Mouse (Mus musculus) urinary bladder, adult 18-20 months (tissue): Measurements from ENCODE around the gene Recql.

Experiments
- DNase-seq, 2 experiments: peaks; one replicate each; pipeline ENCODE4 v3.0.0; 2022; ENCODE audit warnings: low spot score in 2 of 2, mixed read lengths in 2 of 2

Recql gene

DNA sequence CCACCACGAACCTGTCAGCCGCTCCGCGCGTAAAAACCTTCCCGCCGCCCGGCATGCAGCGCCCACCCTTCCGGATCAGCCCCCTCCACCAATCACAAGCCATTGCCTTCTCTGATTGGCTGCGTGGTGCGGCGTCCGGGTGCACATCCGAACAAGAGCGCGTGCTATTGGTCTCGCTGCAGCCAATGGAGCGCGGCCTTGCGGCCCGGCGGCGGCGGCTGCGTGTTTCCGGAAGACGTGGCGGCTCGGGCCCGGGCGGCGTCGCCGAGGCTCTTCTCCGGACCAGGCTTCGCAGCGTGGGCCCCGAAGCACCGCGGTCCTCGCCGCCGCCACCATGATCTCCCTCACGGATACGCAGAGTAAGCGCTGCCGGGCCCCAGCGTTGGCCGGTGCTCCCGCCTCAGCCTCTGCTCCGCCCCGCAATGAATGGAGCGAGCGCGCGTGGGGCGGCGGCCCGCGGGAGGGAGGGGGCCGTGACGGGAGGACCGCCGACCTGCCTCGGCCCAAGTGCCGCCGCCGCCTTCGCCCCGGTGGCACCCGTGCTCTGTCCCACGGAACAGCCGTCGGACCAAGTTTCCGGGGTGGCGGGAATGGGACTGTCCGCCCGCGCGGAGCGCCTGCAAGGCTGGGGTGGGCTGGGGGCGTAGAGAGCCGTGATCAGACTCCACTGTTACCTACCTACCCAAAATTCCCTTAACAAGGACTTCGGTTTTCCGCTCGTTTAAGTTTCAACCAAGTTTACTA is at the start of gene Recql, which contains the start of gene Golt1b:
Recql (minus strand) TSS at position 77 of the 744 bp plus-strand sequence.
Golt1b (plus strand) TSS at position 211 of the 744 bp plus-strand sequence.
- peak; percentile 92 to 98 for DNase-seq

DNA sequence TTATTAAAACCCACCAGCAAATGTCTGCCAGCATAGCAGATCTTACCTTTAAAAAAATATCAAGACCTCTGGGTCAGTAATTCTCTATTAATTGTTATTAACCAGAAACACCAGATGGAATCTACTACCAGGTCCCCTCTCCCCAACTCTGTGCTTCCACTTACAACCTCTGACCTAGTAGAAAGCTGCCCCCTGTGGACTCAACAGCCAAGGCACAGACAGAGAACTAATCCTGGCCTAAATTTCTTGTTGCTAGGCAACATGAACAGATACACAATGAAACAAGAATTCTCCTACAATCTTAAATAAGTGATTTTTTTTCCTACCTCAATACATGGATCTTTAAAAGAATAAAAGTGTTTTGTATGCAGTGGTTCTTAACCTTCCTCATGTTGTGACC is 42.2 kb upstream of the Recql start:
- DNase-seq: no peak

DNA sequence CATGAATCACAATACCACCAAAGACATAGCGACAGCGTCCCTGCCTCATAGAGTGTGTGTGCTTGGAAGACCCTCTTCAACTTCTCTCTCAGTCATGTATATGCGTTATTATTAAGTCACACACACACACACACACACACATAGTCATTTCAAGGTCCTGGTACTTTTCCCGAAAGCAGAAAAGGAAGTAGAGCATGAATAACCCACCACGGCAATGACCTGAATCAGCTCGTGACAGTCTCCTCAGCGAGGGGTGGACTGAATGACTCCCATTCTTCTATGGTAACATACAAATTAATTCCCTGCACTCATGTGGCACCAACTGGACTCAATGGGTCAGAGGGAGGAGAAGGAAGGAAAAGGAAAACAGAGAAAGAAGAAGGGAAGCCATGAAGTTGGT is 38.1 kb upstream of the Recql start:
- no peak for DNase-seq

DNA sequence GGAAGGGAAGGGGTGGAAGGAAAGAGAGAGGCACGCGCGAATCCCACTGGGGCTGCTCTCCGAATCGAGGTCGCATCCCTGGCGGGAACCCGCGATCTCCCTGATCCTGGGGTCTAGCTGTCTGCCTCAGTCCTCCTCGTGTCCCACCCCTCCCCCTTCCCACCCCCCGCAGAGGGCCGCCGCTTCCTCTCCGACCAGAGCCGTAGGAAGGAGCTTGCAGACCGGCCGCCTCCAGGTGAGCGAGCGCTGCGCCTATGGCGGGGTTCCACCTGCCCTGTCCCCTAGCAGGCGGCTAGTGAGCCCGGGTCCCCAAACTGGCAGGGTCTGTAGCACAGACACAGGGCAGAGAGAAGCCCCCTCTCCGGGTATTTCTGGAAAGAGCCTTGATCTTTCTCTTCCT is 27.7 kb upstream of the Recql start:
- DNase-seq: no peak

DNA sequence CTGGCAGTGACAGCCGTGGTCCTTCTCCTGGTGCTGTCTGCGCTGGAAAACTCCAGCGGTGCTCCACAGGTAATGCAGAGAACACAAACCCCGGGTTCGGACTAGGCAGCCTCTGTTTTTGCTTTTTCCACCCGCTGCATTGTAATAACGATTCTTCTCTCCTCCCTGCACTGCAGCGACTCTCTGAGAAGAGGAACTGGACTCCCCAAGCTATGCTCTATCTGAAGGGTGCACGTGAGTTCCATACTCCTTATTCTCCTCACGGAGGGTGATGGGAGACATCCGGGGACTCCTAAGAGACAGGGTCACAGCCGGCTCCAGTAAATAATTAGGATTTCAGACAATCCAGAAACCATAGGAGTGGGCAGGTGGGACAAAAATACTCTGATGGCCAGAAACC is 27.0 kb upstream of the Recql start:
- DNase-seq: no peak

DNA sequence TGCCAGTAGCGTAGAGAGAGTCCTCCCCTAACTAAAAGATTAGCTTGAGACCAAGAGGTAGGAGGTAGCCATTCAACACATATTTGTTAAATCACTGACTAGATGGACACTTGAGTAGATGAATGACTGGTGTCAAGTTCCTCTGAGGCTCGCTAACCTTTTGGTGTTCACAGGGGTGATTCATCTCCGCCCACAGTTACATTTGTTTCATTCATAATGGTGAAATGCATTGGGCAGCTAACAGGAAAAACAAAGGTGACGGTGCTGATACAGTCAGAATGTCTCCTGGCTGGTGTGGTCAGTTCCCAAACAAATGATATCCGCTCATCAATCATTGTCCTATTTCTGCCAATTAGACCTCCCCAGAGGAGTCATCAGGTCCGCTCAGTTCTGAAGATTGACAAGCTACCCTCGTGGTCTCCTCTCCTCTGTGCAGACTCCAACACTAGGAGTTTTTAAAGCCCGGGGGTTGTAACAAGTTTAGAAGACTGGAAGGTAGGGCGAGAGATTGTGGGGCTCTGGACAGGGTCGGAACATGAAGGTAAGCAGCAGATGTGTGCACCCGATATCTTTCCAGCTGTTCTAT is 26.1 kb upstream of the Recql start, which contains the start of gene Spx:
Spx (plus strand) TSS at position 536 of the 586 bp plus-strand sequence.
- DNase-seq: no peak

DNA sequence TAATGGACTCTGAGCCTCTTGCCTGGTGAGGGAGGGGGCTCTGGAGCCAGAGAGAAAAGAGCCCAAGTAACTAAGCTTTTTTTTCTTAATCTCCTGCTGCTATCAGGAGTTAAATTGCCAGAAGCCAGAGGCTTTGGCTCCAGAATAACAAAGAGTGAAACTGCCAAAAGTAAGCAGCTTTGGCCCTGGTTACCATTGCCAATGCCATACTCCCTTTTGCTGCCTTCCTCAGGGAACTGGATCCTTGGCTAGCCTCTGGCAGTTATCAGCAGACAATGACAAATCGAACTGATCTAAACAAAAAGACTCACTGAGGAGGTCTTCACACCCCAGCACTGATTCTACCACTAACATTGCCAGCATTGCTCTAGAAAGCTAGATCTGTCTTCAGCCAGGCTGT is 24.3 kb upstream of the Recql start:
- DNase-seq: no peak

DNA sequence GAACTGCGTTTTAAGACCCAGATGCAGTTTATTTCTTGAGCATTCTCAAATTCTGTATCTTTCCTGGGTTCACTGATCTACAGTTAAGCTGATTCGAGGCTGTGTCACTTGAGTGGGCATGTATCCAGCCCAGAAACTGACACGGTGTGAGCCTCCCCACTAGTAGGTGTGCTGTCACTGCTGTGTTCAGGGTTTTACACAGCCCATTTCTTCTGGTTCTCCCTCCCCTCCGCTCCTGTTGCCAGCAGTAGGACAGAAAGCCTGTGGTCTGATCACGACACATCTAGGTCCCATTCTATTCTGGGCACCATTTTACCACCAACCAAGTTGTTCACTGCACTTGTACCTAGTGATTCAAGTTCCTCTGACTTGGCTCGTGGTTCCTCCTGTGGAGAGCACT is 8.9 kb upstream of the Recql start:
- DNase-seq: no peak

DNA sequence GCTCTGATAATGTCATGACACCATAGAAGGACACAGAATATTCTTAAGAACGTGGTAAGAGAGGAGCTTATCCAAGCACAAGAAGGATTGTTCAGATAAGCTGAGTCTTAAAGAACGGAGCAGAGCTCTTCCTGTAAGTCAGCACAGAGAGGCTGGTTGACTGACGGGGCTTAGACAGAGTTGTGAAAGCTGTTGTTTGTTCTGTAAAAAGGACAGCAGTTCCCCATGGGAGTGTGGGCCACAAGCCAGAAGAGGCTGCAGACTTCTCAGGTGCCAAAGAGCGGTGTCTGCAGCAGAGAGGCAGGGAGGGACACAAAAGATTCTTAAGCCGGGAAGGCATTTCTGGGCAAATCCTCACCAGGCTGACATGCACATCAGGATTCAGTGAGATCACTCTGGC is 7.8 kb upstream of the Recql start:
- DNase-seq: no peak

DNA sequence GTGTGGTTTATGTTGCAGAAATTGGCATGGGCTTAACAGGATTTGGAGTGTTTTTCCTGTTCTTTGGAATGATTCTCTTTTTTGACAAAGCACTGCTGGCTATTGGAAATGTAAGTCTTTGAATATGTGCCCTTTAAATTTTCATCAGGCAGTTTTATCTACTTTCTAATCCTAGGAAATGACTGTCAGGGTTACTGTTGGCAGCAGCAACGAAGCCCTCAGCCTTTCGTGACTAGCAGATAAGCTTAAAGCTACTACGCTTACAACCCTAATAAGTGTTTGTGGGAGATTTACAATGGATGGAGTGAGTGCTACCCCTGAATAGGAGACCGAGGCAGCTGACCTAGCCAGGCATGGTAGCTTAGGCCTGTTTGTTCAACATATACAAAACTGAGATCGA is 5.4 kb upstream of the Recql start:
- DNase-seq: no peak

DNA sequence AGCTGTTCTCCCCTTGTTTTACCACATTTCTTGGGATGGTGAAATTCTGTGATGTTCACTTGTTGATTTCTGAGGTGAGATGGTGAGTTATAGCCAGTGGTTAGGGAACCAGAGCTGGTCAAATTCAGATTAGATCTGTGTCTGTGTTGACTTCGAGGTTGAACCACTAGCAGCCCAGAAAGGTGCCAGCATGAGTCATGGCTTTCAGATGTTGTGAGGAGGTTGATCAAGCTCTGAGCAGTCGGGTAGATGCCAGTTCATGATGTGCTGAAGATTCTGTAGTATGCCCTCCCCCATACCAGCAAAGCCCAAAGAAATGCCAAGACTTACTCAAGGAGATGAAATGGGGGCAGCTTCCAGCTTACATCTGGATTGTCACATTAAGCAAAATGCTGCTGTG is 2.2 kb upstream of the Recql start:
- DNase-seq: no peak

DNA sequence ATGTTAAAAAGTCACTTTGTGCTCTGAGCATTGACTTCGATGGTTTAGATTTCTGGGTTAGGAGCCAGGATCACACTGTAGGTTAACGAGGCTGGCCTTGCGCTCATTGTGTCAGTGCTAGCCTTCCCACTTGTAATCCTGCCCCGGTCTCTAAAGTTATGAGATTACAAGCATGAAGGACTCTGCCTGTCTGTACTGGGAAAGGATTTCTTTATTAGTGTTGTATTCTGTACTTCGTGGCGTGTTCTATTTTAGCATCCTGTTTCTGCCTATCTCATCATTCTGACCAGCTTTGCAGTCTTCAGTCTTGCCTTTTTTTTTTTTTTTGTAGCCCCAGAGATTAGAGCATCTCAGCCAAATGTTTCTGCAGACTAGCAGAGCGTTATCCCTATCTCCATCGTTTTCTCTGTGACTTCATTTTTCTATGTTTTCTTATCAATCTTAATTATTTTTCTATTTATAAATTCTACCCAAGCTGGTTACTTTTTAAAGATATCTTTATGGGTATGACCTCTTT is 926 bp upstream of the Recql start:
- DNase-seq: no peak

DNA sequence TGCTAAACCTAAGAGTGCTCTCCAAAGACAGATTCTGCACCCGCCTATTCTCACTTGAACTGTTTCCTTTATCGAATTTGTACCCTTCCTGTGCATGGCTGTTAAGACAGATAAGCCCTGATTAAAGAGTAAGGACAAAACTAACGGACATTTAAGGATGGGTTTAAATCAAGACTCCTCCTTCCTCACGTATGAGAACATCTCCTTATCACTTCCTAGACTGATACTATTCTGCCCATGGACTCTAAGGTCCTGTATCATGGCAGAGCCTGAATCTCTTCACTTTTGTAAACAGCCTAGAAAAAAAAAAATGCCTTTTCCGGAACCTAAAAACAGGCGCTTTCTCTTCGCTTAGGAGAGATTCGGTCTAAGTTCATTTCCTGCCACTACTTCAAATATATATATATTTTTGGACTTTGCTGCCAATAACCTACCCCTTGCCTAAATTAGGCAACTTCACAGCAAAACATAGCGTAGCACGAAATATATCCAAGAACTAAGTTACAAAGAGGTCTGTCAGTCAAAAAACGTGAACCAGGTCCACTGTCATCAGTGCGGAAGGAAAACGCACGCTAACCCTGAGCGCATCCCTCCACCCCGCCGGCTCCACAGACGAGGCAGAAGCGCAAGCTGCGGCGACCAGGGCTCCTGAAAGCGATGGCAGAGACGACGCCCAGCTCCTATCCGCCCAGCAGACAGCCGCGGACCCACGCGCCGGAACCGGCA is 439 bp downstream of the Recql start:
- DNase-seq: no peak

DNA sequence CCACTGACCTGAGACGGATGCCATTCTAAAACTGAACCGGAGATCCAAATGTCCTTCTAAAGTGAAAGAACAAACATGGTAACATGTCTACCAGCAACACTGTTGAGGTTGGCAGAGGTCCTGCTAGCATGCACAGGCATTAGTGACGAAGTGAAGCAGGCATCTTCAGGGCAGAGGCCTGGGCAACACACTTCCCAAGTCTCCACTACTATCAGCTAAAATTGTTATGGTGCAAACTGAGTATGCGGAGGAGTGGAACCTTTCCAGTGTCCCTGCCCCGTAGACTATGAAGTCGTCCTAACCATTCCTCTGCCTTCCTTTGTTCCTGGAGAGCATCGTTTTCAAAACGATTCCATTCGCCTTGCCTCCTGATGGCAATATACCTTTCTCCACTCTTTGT is 2.4 kb downstream of the Recql start:
- DNase-seq: no peak

DNA sequence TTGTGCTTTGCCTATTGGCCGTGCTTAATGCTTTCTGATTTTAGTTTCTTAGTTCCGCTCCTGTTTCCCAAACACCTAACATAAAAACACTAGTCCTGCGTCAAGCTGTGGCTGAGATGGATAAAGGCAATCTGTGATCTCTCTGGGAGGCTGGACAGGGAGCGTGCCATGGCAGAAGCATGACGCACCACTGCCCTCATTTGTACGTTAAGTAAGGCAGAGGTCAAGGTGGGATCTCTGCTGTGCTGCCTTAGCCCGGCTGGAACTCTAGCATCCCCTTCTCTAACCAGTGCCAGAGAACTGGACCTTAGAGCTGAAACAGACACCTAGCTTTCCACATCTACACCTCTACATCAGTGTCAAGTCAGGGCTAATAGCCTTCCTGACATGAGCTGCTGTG is 5.3 kb downstream of the Recql start:
- no peak for DNase-seq

DNA sequence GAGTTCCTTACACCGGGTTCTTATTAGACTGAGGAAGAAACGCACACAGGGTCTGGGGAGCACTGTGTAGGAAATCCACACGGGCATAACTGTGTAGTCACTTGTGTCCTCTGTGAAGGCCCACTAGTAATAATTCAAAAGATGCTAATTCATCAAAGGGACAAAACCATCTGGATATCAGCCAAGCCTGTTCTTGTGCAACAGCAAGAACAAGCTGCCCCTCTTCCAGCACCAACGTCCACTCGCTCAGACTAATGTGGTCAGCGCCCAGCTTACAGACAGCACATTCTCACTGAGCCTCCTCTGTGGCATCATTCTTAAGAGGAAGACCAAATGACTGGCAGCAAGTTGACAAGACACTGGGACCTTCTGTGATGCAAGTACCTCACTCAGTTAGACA is 6.9 kb downstream of the Recql start:
- no peak for DNase-seq

DNA sequence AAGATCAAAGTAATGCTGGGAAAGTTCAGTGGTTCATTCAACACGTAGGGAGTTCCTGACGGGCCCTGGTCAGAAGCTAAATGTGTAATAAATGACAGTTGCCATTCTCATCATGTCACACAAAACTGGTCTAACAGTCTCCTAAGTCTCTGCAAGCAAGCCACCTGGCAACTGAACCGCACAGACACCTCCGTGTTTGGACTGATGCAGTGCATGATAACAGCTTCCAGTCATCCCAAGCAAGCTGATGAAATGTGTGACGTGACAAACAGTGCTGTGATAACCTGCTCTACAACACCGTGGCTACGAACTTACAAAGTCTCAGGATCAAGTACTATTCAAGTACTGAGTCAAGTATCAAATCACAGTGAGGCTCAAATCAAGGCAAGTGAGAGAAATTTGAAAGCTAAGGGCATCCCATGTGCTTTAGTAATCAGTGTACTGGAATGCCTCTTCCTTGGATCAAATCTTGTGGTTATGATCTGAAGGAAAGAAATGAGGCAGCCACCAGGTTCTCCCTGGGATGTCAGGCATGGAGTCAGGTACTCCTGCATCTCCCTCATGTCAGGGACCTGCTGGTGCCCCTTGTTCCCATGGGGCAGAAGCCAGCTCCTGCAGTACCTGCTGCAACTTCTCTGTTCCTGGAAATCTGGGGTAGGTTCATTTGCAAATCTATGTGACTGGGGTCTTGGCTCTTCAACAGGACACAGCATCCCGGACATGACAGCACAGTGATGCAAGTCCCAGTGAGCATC is 8.1 kb downstream of the Recql start:
- DNase-seq: no peak

DNA sequence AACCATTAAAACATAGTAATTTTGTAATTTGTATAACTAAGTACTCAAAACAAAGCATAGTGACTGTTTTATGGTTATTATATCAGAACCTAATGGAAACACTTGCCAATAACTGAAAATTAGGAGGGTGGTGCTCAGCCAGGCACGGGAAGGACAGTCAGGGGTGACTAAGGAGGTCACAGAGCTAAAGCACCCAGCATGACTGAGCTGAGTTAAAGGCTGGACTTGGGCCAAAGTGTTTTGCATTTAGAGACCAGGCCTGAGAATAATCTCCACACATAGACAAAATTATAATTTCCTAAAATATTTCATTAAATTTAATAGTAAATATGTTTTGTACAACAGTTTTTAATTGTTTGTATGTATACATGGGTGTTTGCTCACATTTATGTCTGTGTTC is 9.8 kb downstream of the Recql start:
- DNase-seq: no peak

DNA sequence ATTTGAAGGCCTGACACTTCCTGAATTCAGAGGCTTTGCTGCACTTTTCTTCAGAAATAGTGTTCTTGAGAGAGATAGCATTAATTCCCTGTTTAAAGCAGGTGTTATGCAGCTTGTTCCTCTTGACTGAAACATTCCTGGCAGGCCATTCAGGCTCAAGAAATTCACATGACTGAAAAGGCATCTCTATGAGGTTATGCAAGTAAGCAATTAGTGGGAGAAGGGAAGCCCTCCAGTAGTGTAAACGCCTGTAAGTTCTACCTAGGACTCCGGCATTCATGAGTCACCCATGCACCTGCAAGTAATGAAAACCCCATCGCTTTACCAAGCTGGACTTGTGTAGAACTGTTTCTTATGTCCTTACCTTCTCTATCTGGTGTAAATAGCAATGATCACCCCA is 17.3 kb downstream of the Recql start:
- DNase-seq: no peak

DNA sequence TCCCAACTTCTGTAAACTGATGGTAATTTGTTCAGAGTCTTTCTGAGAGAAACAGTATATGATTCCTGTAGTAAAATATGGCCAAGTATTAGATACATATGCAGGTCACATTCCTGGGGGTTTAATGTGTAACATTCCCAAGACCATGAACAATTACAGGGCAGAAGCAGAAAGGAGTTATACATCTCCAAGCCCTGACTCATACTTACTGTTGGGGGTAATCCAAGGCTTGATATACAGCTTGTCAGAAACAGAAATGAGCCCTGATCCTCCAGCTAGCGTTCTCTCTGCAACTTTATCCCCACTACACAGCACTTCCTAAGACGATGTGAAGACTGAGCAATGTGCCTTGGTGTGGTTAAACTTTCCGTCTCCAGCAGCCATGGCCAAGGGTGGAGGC is 19.3 kb downstream of the Recql start:
- DNase-seq: no peak

DNA sequence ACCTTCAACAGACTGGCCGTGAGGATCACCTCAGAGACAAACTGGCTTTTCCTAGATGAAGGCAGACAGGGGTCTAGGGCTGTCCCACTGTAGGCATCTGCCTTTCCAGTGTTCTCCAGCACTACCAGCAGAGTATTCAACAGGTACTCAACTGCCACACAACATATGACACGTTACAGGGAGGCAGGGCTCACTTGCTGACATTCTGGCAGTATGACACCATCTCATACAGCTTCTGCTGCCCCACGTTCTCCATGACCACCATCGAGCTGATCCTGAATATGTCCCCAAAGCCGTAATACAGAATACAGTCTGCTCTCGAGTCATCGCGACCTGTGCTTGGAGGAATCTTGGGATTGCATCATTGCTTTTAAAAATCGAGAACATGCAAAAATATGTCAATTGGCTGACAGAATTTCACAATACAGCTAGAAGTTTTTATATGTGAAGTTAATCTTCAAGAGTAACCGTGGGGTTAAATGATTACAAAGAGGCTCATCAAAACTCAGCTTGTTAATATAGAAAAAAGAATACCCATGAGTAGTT is 20.3 kb downstream of the Recql start:
- DNase-seq: no peak
